Mouse (Mus musculus) embryonic facial prominence, embryonic 14.5 days (tissue): ENCODE measurements around the gene Eloa. TPM values are rescaled to one million over a fixed set of nuclear protein-coding genes. Genes with fewer than 3 reads are reported as not detected.

Experiments
- ATAC-seq: fragments of 200-750 bp; cut with Nextera tagmentation; 2 replicates; pipeline ENCODE4 v1.8.0; 2017; ENCODE audit warnings: low read depth, moderate number of reproducible peaks, moderate TSS enrichment
- DNase-seq: peaks from one replicate; pipeline ENCODE4 v3.0.0-alpha.2; 2015; ENCODE audit warnings: low spot score
- H3K27ac ChIP-seq: fragments of 300-500 bp; sonication (generic); replicated peaks from 2 replicates; pipeline ENCODE4 v1.5.1; 2014; ENCODE audit warnings: low read depth, mild to moderate bottlenecking, low read length, moderate library complexity
- H3K27me3 ChIP-seq: fragments of 300-500 bp; sonication (generic); replicated peaks from 2 replicates; pipeline ENCODE4 v1.6.1; 2014; ENCODE audit warnings: low read length; ENCODE audit not compliant: control insufficient read depth, insufficient read depth
- H3K36me3 ChIP-seq: fragments of 300-500 bp; sonication (generic); 2 replicates; pipeline ENCODE4 v1.6.1; 2014; ENCODE audit warnings: low read length, mixed read lengths; ENCODE audit not compliant: control insufficient read depth, insufficient read depth
- H3K4me1 ChIP-seq: fragments of 300-500 bp; sonication (generic); 2 replicates; pipeline ENCODE4 v1.6.1; 2014; ENCODE audit warnings: antibody characterized with exemption, low read length; ENCODE audit not compliant: control insufficient read depth, insufficient read depth
- H3K4me2 ChIP-seq: fragments of 300-500 bp; sonication (generic); 2 replicates; pipeline ENCODE4 v1.6.1; 2014; ENCODE audit warnings: low read depth, mild to moderate bottlenecking, low read length, moderate library complexity, mixed read lengths
- H3K4me3 ChIP-seq: fragments of 300-500 bp; sonication (generic); 2 replicates; pipeline ENCODE4 v1.5.1; 2014; ENCODE audit warnings: low read depth, mild to moderate bottlenecking, low read length
- H3K9ac ChIP-seq: fragments of 300-500 bp; sonication (generic); 2 replicates; pipeline ENCODE4 v1.6.1; 2014; ENCODE audit warnings: low read depth, mild to moderate bottlenecking, low read length, moderate library complexity, mixed read lengths
- H3K9me3 ChIP-seq: fragments of 300-500 bp; sonication (generic); 2 replicates; pipeline ENCODE4 v1.6.1; 2016; ENCODE audit warnings: low read length; ENCODE audit not compliant: control insufficient read depth
- WGBS: fragments of 180-500 bp; shearing (Covaris S2); extraction: QIAGEN DNeasy Blood & Tissue Kit; methylation state at CpG from one replicate; pipeline ENCODE4 v1.1.7; 2014; 5-methylcytosine and 5-hydroxymethylcytosine counted together
- polyA plus RNA-seq: library from polyadenylated mRNA; unstranded; fragments of >200 nt; fragmentation: Nextera tagmentation; extraction: Ambion mirVana; gene quantifications from 2 replicates; pipeline ENCODE4 v1.2.1, GENCODE M21; 2014

The Eloa gene
- polyA plus RNA-seq, 1 experiment from 2014 or later, result 47.2 TPM

GRCm38 (mm10) chr4:136004921-136005320 lies 16.6 kb downstream of the Eloa start:
- Histone ChIP-seq H3K27ac (no peak overlapping the region), H3K4me2 (no peak overlapping the region), H3K36me3 (peaks cover 80% of the 10 kb centered on the region), H3K9me3 (no peaks in the 10 kb centered on the region), H3K4me1 (no peaks in the 10 kb centered on the region), H3K9ac (no peak overlapping the region), H3K27me3 (no peaks in the 10 kb centered on the region), H3K4me3 (no peak overlapping the region)
- ATAC-seq, result no peak
- DNase-seq, result no peak
- 94% methylated on average over 2 of the region's 2 CpGs for WGBS

- no peak for ATAC-seq
- no peaks in the 10 kb centered on the region for H3K27me3 ChIP-seq
- no peak overlapping the region for H3K27ac ChIP-seq
- no peak overlapping the region for H3K4me2 ChIP-seq
- no peaks in the 10 kb centered on the region for H3K4me1 ChIP-seq
- DNase-seq, result no peak
- no peaks in the 10 kb centered on the region for H3K9me3 ChIP-seq
- no peak overlapping the region for H3K4me3 ChIP-seq
- H3K9ac ChIP-seq, result no peak overlapping the region
- WGBS, result 88% methylated on average over 5 of the region's 5 CpGs
- H3K36me3 ChIP-seq, result peaks cover 73% of the 10 kb centered on the region
Observed at GRCm38 (mm10) chr4:136004107-136004675, 17.4 kb downstream of the Eloa start.

GRCm38 (mm10) chr4:135995118-135995517 lies 26.4 kb downstream of the Eloa start:
- DNase-seq, result no peak
- no peaks in the 10 kb centered on the region for H3K27me3 ChIP-seq
- H3K4me1 ChIP-seq, result no peaks in the 10 kb centered on the region
- H3K27ac ChIP-seq, result no peak overlapping the region
- WGBS, result 78% methylated on average over 4 of the region's 4 CpGs
- no peak overlapping the region for H3K9ac ChIP-seq
- ATAC-seq, result no peak
- H3K4me2 ChIP-seq, result no peak overlapping the region
- H3K36me3 ChIP-seq, result no peaks in the 10 kb centered on the region
- H3K9me3 ChIP-seq, result peaks cover 6% of the 10 kb centered on the region; the same call in 1 of the 2 replicates
- no peak overlapping the region for H3K4me3 ChIP-seq

- ATAC-seq (no peak), DNase-seq (no peak)
- no peaks in the 10 kb centered on the region for H3K4me1 ChIP-seq
- H3K36me3 ChIP-seq, result no peaks in the 10 kb centered on the region
- H3K27ac ChIP-seq, result no peak overlapping the region
- no peak overlapping the region for H3K9ac ChIP-seq
- no peak overlapping the region for H3K4me3 ChIP-seq
- no peak overlapping the region for H3K4me2 ChIP-seq
- H3K27me3 ChIP-seq, result no peaks in the 10 kb centered on the region
- H3K9me3 ChIP-seq, result peaks cover 6% of the 10 kb centered on the region; the same call in 1 of the 2 replicates
- WGBS, result 92% methylated on average over 6 of the region's 6 CpGs
Observed at GRCm38 (mm10) chr4:135993941-135994340, 27.6 kb downstream of the Eloa start.

GRCm38 (mm10) chr4:135987714-135988113 lies 33.8 kb downstream of the Eloa start:
- H3K9ac ChIP-seq, result peak overlapping the region; percentile 95
- H3K4me1 ChIP-seq, result peaks cover 7% of the 10 kb centered on the region
- WGBS, result 72% methylated on average over 9 of the region's 9 CpGs
- H3K9me3 ChIP-seq, result no peaks in the 10 kb centered on the region
- H3K4me2 ChIP-seq, result peak overlapping the region; percentile 88
- peak overlapping the region; percentile 99 for H3K4me3 ChIP-seq
- DNase-seq, result no peak
- H3K36me3 ChIP-seq, result peaks cover 19% of the 10 kb centered on the region
- ATAC-seq, result no peak
- no peaks in the 10 kb centered on the region for H3K27me3 ChIP-seq
- H3K27ac ChIP-seq, result peak overlapping the region; percentile 90

GRCm38 (mm10) chr4:135986943-135987710 lies 34.4 kb downstream of the Eloa start, which contains the start of gene Pithd1:
Pithd1 (minus strand) TSS chr4:135987264.
- no peaks in the 10 kb centered on the region for H3K9me3 ChIP-seq
- peak within 1 kb of the TSS; percentile 95 for H3K9ac ChIP-seq
- peaks cover 7% of the 10 kb centered on the region for H3K4me1 ChIP-seq
- 0% methylated on average over 32 of the region's 81 CpGs for WGBS
- peak within 1 kb of the TSS; percentile 88 for H3K4me2 ChIP-seq
- peak within 1 kb of the TSS; percentile 90 for H3K27ac ChIP-seq
- peak; percentile 92 for ATAC-seq
- DNase-seq, result peak; percentile 94
- H3K27me3 ChIP-seq, result no peaks in the 10 kb centered on the region
- H3K36me3 ChIP-seq, result peaks cover 21% of the 10 kb centered on the region
- peak within 1 kb of the TSS; percentile 99 for H3K4me3 ChIP-seq

GRCm38 (mm10) chr4:135986301-135986942 lies 35.1 kb downstream of the Eloa start:
- Histone ChIP-seq H3K9ac (peak overlapping the region; percentile 95), H3K4me2 (peak overlapping the region; percentile 88), H3K4me1 (peaks cover 7% of the 10 kb centered on the region), H3K36me3 (peaks cover 24% of the 10 kb centered on the region), H3K4me3 (peak overlapping the region; percentile 99), H3K9me3 (no peaks in the 10 kb centered on the region), H3K27ac (peak overlapping the region; percentile 90; the same call in 1 of the 2 replicates), H3K27me3 (no peaks in the 10 kb centered on the region)
- DNase-seq (no peak), ATAC-seq (no peak)
- WGBS, result 7% methylated on average over 16 of the region's 23 CpGs

- peak overlapping the region; percentile 99 for H3K4me3 ChIP-seq
- 91% methylated on average over 7 of the region's 7 CpGs for WGBS
- ATAC-seq, result no peak
Observed at GRCm38 (mm10) chr4:135985769-135986168, 35.8 kb downstream of the Eloa start.

More at GRCm38 (mm10) chr4:135985769-135986168, 35.8 kb downstream of the Eloa start:
- H3K4me2 ChIP-seq, result peak overlapping the region; percentile 88
- H3K27ac ChIP-seq, result no peak overlapping the region
- H3K9ac ChIP-seq, result peak overlapping the region; percentile 95
- no peaks in the 10 kb centered on the region for H3K9me3 ChIP-seq
- DNase-seq, result no peak
- peaks cover 24% of the 10 kb centered on the region for H3K36me3 ChIP-seq
- H3K4me1 ChIP-seq, result peaks cover 7% of the 10 kb centered on the region
- H3K27me3 ChIP-seq, result no peaks in the 10 kb centered on the region
